Comparison of ENCODE assay signal across 12 mouse cellular contexts in the genomic region with DNA sequence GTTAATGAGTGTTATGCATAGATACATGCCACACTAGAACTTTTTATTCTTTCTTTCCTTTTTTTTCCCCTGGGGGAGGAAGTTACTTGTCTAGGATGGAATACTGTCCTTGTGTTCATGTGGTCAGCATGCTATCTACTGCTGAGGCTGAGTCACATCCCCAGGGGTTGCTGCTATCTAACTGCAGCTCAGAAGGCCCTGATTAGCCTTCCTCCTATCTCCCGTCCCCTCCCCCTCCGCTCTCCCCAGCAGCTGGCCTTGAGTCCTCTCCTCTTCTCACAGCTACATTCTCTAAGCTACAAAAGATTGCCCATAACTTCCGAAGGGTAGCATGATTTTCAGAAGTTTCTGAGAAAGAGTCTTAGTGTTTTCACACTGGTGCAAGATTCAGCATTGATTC.
DNase-seq lines count a peak whose midpoint lies in the region; ATAC-seq and TF ChIP-seq lines count a peak whose summit lies in the region.
"Had no signal": no experiment of that assay in that cellular context is flagged by ENCODE, and none has a peak within 500 bp of the region (broad histone marks: within the 10 kb centered on the region; RNA-seq: fewer than 3 reads in every experiment).

No protein-coding gene starts in this region.

- no peak overlapping the region for H3K9ac ChIP-seq in intestine, embryonic 16.5 days (ENCODE audit: low read depth, low read length)
- H3K9ac ChIP-seq: limb, embryonic 13.5 days had no signal

- peaks cover 5% of the 10 kb centered on the region for H3K4me1 ChIP-seq in G1E (ENCODE audit: insufficient read depth, low read depth, low read length)
- H3K4me1 ChIP-seq in intestine, embryonic 16.5 days (ENCODE audit: control insufficient read depth, insufficient read depth, low read length), result peaks cover 5% of the 10 kb centered on the region
- no peaks in the 10 kb centered on the region for H3K4me1 ChIP-seq in cerebellum, adult 2 months (ENCODE audit: control insufficient read depth, insufficient read depth, low read length)
- H3K4me1 ChIP-seq: limb, embryonic 13.5 days had no signal

- H3K36me3 ChIP-seq in G1E (replicated peaks), result no peaks in the 10 kb centered on the region
- no peaks in the 10 kb centered on the region for H3K36me3 ChIP-seq in intestine, embryonic 16.5 days (ENCODE audit: control insufficient read depth, insufficient read depth, low read length)
- H3K36me3 ChIP-seq: limb, embryonic 13.5 days had no signal

- peak; percentile 73 for DNase-seq in 3T3-L1 (ENCODE audit: low read depth, low spot score)
- DNase-seq in G1E (ENCODE audit: low spot score), result peak; percentile 11
- peak; percentile 98 for DNase-seq in heart, adult 11 months
- no peak for DNase-seq in cerebellum, postnatal 14 days
- DNase-seq in cerebellum, adult 2 months, result no peak
- DNase-seq: cerebellum, postnatal 25 days; midbrain, embryonic 14.5 days; right cerebral cortex, postnatal 25 days; thymus, postnatal 36 days had no signal

- WGBS in intestine, embryonic 16.5 days, result 49% methylated on average over 3 of the region's 3 CpGs
- 79% methylated on average over 3 of the region's 3 CpGs for WGBS in cerebellum, adult 2 months

- no peak for TF ChIP-seq CTCF in G1E (IDR thresholded peaks at IDR 0.05; ENCODE audit: low read depth, low read length)
- no peak for TF ChIP-seq CTCF in cerebellum, adult 2 months (IDR thresholded peaks at IDR 0.05; ENCODE audit: borderline replicate concordance, insufficient read depth, low read depth, low read length)

- no peaks in the 10 kb centered on the region for H3K9me3 ChIP-seq in G1E (replicated peaks)
- no peaks in the 10 kb centered on the region for H3K9me3 ChIP-seq in intestine, embryonic 16.5 days (ENCODE audit: control insufficient read depth, low read length)
- H3K9me3 ChIP-seq: limb, embryonic 13.5 days had no signal

- H3K4me3 ChIP-seq in G1E (ENCODE audit: low read depth, low read length), result no peak overlapping the region
- no peak overlapping the region for H3K4me3 ChIP-seq in intestine, embryonic 16.5 days (ENCODE audit: low read length)
- no peak overlapping the region for H3K4me3 ChIP-seq in cerebellum, adult 2 months (replicated peaks; ENCODE audit: insufficient read depth, low read depth, low read length)
- H3K4me3 ChIP-seq: limb, embryonic 13.5 days had no signal

- H3K27ac ChIP-seq in intestine, embryonic 16.5 days (ENCODE audit: low read length), result no peak overlapping the region
- H3K27ac ChIP-seq in cerebellum, adult 2 months (ENCODE audit: insufficient read depth, low read length), result no peak overlapping the region
- H3K27ac ChIP-seq: limb, embryonic 13.5 days had no signal

- no peak overlapping the region for H3K4me2 ChIP-seq in intestine, embryonic 16.5 days (ENCODE audit: low read depth, low read length)
- H3K4me2 ChIP-seq: limb, embryonic 13.5 days had no signal

- no peak for TF ChIP-seq POLR2A in cerebellum, adult 2 months (IDR thresholded peaks at IDR 0.05; ENCODE audit: borderline replicate concordance, insufficient read depth, low read length)

- no peaks in the 10 kb centered on the region for H3K27me3 ChIP-seq in G1E (ENCODE audit: insufficient read depth, low read length)
- no peaks in the 10 kb centered on the region for H3K27me3 ChIP-seq in intestine, embryonic 16.5 days (replicated peaks; ENCODE audit: control insufficient read depth, insufficient read depth, low read length)
- no peaks in the 10 kb centered on the region for H3K27me3 ChIP-seq in cerebellum, adult 2 months (ENCODE audit: control insufficient read depth, insufficient read depth, low read length)
- H3K27me3 ChIP-seq: limb, embryonic 13.5 days had no signal

- ATAC-seq in G1E (ENCODE audit: extremely low read depth, insufficient number of reproducible peaks, low FRiP score, poor library complexity, severe bottlenecking), result peak; percentile 89
- peak; percentile 79 for ATAC-seq in intestine, embryonic 16.5 days
- ATAC-seq in activated CD4-positive, CD25-positive, alpha-beta regulatory T cell, adult 4 months, result no peak

Comparison
In these comparisons a context has a peak if more than half of its experiments do, and no peak if none do; other contexts are left out.
1. DNase-seq: peak in 3T3-L1 (single experiment), G1E (single experiment) and heart, adult 11 months (single experiment); none in cerebellum, postnatal 14 days (0 of 2) and cerebellum, adult 2 months (0 of 2).